Mouse (Mus musculus) kidney, adult 9 months (tissue): ENCODE measurements at regions not wholly inside any gene's neighbourhood (a gene's known extent, or its start where the extent isn't known, plus 50 kb on each side); places are given as distances from the start of the nearest gene placed in this dataset.

ENCODE experiments used
- DNase-seq: peaks from one replicate; pipeline ENCODE4 v3.0.0; 2022

DNA sequence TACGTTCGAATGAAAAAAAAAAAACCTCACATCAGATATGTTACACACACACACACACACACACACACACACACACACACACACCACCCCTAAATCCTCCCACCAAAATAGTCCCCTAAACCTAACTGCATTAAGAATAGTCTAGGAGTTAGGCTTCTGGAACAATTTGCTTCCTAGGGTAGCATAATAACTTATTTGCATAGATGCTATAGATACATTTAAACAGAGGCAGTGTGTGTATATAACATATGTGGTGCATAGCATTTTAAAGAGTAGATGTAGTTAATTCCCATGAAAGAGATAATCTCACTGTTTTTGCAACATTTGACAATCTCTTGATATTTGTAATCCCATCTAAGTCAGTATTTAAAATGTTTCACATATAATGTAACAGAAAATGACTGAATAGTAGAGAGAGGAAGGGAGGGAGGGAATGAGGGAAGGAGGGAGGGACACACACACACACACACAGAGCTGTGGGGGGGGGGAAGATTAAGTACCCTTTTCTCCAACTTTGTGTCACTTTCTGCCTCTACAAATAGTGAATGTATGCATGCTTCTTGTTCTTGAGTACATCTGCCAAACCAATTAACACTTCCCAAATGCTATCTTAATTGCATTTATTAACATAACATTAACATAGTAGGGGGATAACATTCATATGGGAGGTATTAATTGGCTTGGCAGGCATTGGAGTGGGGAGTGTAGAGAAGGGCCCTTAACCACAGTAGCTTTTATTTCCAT lies 127.7 kb upstream of the Tle1 start:
- no peak for DNase-seq

DNA sequence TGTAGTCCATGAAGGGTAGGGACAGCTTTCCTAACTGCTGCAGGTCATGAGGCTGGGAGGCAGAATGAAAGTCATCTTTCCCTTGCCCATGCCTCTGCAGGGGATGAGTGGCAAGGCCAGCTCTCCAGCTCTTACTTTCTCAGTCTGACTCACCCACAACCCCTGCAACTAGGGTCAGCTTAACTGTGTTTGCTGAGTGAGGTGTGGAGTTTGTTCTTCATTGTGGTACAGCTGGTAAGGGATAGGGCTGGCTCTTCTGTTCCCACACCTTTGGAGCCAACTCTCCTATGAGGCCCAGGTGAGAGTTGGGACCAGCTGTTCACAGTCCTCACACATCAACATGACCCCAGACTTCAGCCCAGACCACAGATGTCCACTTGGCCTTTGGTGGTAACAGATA lies 124.2 kb upstream of the Tle1 start:
- no peak for DNase-seq

DNA sequence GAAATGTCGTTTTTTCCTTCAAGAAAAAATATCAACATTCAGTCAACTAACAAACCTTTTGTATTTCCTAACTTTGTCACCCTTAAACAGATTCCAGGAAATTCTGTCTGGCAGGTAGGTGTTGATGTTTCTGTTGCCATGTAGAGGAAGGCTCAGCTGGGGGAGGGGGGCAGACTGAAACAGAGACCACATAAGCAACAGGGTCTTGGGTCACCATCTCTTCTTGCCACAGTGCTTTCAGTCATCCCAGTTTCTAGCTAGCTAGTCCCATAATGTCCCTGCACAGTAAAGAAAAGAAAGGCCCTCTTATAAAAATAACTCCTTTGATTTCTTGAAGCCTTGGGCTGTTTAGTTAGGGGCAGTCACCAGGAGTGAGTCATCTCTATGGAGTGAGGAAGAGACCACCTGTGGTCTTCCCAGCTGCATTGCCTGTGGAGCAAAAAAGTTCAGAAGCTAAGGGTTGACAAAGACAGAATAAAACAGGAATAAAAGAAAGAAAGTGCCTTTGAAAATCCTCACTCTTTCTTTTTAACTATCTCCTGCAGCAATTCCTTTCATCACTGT lies 84.5 kb upstream of the Tle1 start:
- no peak for DNase-seq

DNA sequence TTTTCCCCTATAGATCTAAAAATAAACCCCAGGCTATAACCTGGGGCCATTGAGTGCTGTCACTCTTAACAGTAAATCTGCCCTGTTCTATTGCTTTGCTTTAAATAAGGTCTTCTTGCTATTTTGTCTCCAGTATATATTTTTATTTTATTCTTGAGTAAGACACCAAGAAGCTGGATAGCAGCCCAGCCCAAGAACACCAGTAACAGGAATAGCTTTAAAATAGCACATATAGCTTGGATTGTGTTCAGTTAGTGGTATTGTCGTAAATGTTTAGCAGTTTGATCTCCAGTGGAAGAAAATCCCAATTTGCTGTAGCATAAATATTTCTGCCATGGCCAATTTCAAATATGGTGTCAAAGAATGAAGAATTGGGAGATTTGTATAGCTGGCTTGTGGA lies 49.8 kb upstream of the Tle1 start:
- no peak for DNase-seq
